Mouse (Mus musculus): ENCODE measurements at regions not wholly inside any gene's neighbourhood (a gene's known extent, or its start where the extent isn't known, plus 50 kb on each side); places are given as distances from the start of the nearest gene placed in this dataset.
"Not testable (repeated sequence)": the region's sequence is repeated elsewhere in the genome, so short reads cannot be mapped to it uniquely, and the experiment has no call there.

GRCm38 (mm10) chrX:12312534-12312933 is 152.4 kb upstream of the Bcor start:
- Histone ChIP-seq H3K9me3 (ENCODE audit: control insufficient read depth, low read length) (no peaks in the 10 kb centered on the region), H3K4me3 (ENCODE audit: low read length) (no peak overlapping the region), H3K27me3 (replicated peaks; ENCODE audit: control insufficient read depth, insufficient read depth, low read length) (no peaks in the 10 kb centered on the region), H3K27ac (ENCODE audit: low read depth, low read length) (no peak overlapping the region), H3K36me3 (ENCODE audit: control insufficient read depth, insufficient read depth, low read length) (no peaks in the 10 kb centered on the region), H3K9ac (ENCODE audit: low read depth, low read length) (no peak overlapping the region), H3K4me1 (ENCODE audit: control insufficient read depth, insufficient read depth, low read depth, low read length) (no peaks in the 10 kb centered on the region), H3K4me2 (ENCODE audit: low read length) (no peak overlapping the region)
- 86% methylated on average over 5 of the region's 5 CpGs for WGBS
- no peak for ATAC-seq

- Histone ChIP-seq H3K4me3 (ENCODE audit: low read length) (no peak overlapping the region), H3K9me3 (ENCODE audit: control insufficient read depth, low read length) (no peaks in the 10 kb centered on the region), H3K4me2 (ENCODE audit: low read length) (no peak overlapping the region), H3K9ac (ENCODE audit: low read depth, low read length) (no peak overlapping the region), H3K36me3 (ENCODE audit: control insufficient read depth, insufficient read depth, low read length) (no peaks in the 10 kb centered on the region), H3K4me1 (ENCODE audit: control insufficient read depth, insufficient read depth, low read depth, low read length) (no peaks in the 10 kb centered on the region), H3K27ac (ENCODE audit: low read depth, low read length) (no peak overlapping the region), H3K27me3 (replicated peaks; ENCODE audit: control insufficient read depth, insufficient read depth, low read length) (no peaks in the 10 kb centered on the region)
- 88% methylated on average over 3 of the region's 3 CpGs for WGBS
- no peak for ATAC-seq
These were observed 155.5 kb upstream of the Bcor start for GRCm38 (mm10) chrX:12315658-12316057.

- ATAC-seq; H3K27me3 ChIP-seq (replicated peaks; ENCODE audit: control insufficient read depth, insufficient read depth, low read length); H3K9me3 ChIP-seq (ENCODE audit: control insufficient read depth, low read length); H3K9ac ChIP-seq (ENCODE audit: low read depth, low read length); H3K36me3 ChIP-seq (ENCODE audit: control insufficient read depth, insufficient read depth, low read length); H3K4me1 ChIP-seq (ENCODE audit: control insufficient read depth, insufficient read depth, low read depth, low read length); H3K27ac ChIP-seq (ENCODE audit: low read depth, low read length); H3K4me2 ChIP-seq (ENCODE audit: low read length); H3K4me3 ChIP-seq (ENCODE audit: low read length): not testable (repeated sequence)
- 95% methylated on average over 2 of the region's 2 CpGs for WGBS
These were observed 157.3 kb upstream of the Bcor start for GRCm38 (mm10) chrX:12317488-12317887.

DNA sequence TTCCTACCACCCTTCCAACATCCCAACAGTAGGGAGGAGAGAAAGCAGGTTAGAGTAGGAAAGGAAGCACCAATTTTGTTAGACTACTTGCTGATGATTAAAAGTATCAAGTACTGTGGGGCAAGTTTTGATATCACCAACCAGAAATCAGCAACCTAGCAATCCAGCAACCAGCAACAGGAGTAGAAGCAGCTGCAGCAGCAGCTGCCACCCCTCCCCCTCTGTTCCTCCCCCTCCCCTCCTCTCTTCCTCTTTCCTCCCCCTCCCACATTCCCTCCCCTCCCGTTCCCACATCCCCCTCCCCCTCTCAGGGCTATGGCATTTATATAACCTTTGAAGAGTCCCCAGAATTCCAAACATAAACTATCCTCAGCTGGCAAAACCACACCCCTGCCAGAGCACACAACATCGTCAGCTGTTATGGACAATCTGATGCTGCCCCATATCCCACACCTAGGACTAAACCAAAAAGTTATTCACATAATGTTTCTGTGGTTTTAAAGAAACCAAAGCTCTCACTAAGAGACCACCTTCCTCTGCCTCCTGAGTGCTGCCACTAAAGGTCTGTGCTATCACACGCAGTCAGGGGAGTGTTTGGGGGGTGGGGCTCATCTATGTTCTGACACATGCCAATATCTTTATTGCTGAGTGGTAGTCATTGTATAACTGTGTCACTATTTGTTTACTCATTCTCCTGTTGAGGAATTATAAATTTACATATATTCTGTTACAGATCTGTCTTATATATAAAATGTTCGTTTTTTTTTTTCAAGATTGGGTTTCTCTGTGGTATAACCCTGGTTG is 158.9 kb upstream of the Bcor start:
- Histone ChIP-seq H3K9me3 (ENCODE audit: control insufficient read depth, low read length) (no peaks in the 10 kb centered on the region), H3K27me3 (replicated peaks; ENCODE audit: control insufficient read depth, insufficient read depth, low read length) (no peaks in the 10 kb centered on the region), H3K9ac (ENCODE audit: low read depth, low read length) (no peak overlapping the region), H3K4me3 (ENCODE audit: low read length) (no peak overlapping the region), H3K36me3 (ENCODE audit: control insufficient read depth, insufficient read depth, low read length) (no peaks in the 10 kb centered on the region), H3K4me2 (ENCODE audit: low read length) (no peak overlapping the region), H3K4me1 (ENCODE audit: control insufficient read depth, insufficient read depth, low read depth, low read length) (no peaks in the 10 kb centered on the region), H3K27ac (ENCODE audit: low read depth, low read length) (no peak overlapping the region)
- 60% methylated on average over 4 of the region's 4 CpGs for WGBS
- ATAC-seq: no peak

DNA sequence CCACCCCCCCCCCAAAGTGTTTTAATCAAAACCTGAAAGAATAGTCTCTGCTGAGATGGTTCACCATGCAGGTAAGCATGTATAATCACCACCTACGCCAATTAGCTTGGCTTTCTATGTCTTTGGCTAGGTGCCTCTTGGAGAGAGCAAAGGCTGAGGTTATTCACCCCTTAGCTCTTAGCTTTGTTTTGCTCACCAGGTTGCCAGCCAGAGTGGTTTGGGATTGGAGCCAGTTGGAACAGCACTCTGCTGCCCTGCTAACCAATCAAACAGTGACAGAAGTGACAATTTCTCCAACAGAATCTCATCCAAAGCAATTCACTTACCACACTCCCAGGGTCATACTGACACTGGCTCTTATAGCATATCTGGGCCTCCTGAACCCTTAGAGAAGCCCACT is 162.3 kb upstream of the Bcor start:
- no peaks in the 10 kb centered on the region for H3K4me1 ChIP-seq (ENCODE audit: control insufficient read depth, insufficient read depth, low read depth, low read length)
- no peak overlapping the region for H3K27ac ChIP-seq (ENCODE audit: low read depth, low read length)
- no peaks in the 10 kb centered on the region for H3K9me3 ChIP-seq (ENCODE audit: control insufficient read depth, low read length)
- H3K36me3 ChIP-seq (ENCODE audit: control insufficient read depth, insufficient read depth, low read length): no peaks in the 10 kb centered on the region
- no peak for ATAC-seq
- 60% methylated on average over 1 of the region's 1 CpGs for WGBS
- H3K27me3 ChIP-seq (replicated peaks; ENCODE audit: control insufficient read depth, insufficient read depth, low read length): no peaks in the 10 kb centered on the region
- H3K9ac ChIP-seq (ENCODE audit: low read depth, low read length): no peak overlapping the region
- no peak overlapping the region for H3K4me2 ChIP-seq (ENCODE audit: low read length)
- H3K4me3 ChIP-seq (ENCODE audit: low read length): no peak overlapping the region

DNA sequence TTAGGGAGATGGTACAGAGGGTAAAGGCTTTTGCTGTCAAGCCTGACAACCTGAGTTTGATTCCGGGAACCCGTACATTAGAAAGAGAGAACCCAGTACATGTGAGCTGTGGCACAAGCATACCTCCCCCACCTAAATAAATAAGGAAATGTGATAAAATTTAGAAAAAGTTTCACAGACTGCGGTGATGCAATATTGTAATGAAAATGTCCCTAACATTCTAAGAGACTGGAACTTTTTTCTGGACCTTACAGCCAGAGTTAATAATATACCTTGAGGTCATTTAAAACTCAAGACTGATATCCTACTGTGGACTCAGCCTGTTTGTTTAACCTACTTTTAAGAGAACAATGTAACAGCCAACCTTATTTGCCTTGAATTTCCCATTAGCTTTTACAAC is 163.1 kb upstream of the Bcor start:
- Histone ChIP-seq H3K9me3 (ENCODE audit: control insufficient read depth, low read length) (no peaks in the 10 kb centered on the region), H3K4me3 (ENCODE audit: low read length) (no peak overlapping the region), H3K9ac (ENCODE audit: low read depth, low read length) (no peak overlapping the region), H3K4me2 (ENCODE audit: low read length) (no peak overlapping the region), H3K36me3 (ENCODE audit: control insufficient read depth, insufficient read depth, low read length) (no peaks in the 10 kb centered on the region), H3K4me1 (ENCODE audit: control insufficient read depth, insufficient read depth, low read depth, low read length) (no peaks in the 10 kb centered on the region), H3K27ac (ENCODE audit: low read depth, low read length) (no peak overlapping the region), H3K27me3 (replicated peaks; ENCODE audit: control insufficient read depth, insufficient read depth, low read length) (no peaks in the 10 kb centered on the region)
- ATAC-seq: no peak
- WGBS: 99% methylated on average over 3 of the region's 3 CpGs

GRCm38 (mm10) chrX:12323812-12324211 is 163.7 kb upstream of the Bcor start:
- Histone ChIP-seq H3K9ac (ENCODE audit: low read depth, low read length) (no peak overlapping the region), H3K4me3 (ENCODE audit: low read length) (no peak overlapping the region), H3K4me1 (ENCODE audit: control insufficient read depth, insufficient read depth, low read depth, low read length) (no peaks in the 10 kb centered on the region), H3K4me2 (ENCODE audit: low read length) (no peak overlapping the region), H3K36me3 (ENCODE audit: control insufficient read depth, insufficient read depth, low read length) (no peaks in the 10 kb centered on the region), H3K9me3 (ENCODE audit: control insufficient read depth, low read length) (no peaks in the 10 kb centered on the region), H3K27ac (ENCODE audit: low read depth, low read length) (no peak overlapping the region), H3K27me3 (replicated peaks; ENCODE audit: control insufficient read depth, insufficient read depth, low read length) (no peaks in the 10 kb centered on the region)
- 84% methylated on average over 6 of the region's 6 CpGs for WGBS
- no peak for ATAC-seq

- Histone ChIP-seq H3K9ac (ENCODE audit: low read depth, low read length) (no peak overlapping the region), H3K4me2 (ENCODE audit: low read length) (no peak overlapping the region), H3K36me3 (ENCODE audit: control insufficient read depth, insufficient read depth, low read length) (no peaks in the 10 kb centered on the region), H3K4me1 (ENCODE audit: control insufficient read depth, insufficient read depth, low read depth, low read length) (no peaks in the 10 kb centered on the region), H3K4me3 (ENCODE audit: low read length) (no peak overlapping the region), H3K27me3 (replicated peaks; ENCODE audit: control insufficient read depth, insufficient read depth, low read length) (no peaks in the 10 kb centered on the region), H3K27ac (ENCODE audit: low read depth, low read length) (no peak overlapping the region), H3K9me3 (ENCODE audit: control insufficient read depth, low read length) (no peaks in the 10 kb centered on the region)
- no peak for ATAC-seq
- WGBS: 82% methylated on average over 4 of the region's 4 CpGs
These were observed 167.3 kb upstream of the Bcor start for GRCm38 (mm10) chrX:12327464-12327863.

DNA sequence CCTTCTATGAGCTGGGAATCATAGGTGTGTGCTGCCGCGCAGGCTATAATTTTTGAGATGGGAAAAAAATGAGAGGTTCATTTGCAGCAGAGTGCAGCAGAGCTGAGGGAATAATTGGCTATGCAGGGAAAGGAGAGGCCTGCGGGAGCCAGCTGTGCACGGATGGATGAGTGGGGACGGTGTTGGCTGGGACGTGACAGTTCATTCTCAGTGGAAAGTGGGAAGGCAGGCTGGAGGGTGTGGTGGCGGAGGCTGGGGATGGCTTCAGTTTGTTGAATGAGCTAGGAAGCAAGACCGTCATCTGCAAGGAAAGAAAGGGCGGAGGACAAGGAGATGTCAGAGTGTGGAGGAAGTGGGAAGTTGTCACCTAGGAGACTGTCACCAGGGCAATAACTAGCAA is 180.4 kb upstream of the Bcor start:
- 58% methylated on average over 9 of the region's 9 CpGs for WGBS
- no peak overlapping the region for H3K4me2 ChIP-seq (ENCODE audit: low read length)
- no peak for ATAC-seq

More for the DNA sequence above, 180.4 kb upstream of the Bcor start:
- Histone ChIP-seq H3K27ac (ENCODE audit: low read depth, low read length) (no peak overlapping the region), H3K9ac (ENCODE audit: low read depth, low read length) (no peak overlapping the region), H3K36me3 (ENCODE audit: control insufficient read depth, insufficient read depth, low read length) (no peaks in the 10 kb centered on the region), H3K4me1 (ENCODE audit: control insufficient read depth, insufficient read depth, low read depth, low read length) (no peaks in the 10 kb centered on the region), H3K9me3 (ENCODE audit: control insufficient read depth, low read length) (no peaks in the 10 kb centered on the region), H3K4me3 (ENCODE audit: low read length) (no peak overlapping the region), H3K27me3 (replicated peaks; ENCODE audit: control insufficient read depth, insufficient read depth, low read length) (no peaks in the 10 kb centered on the region)

Data from hindbrain, embryonic 16.5 days (tissue).